8 mouse cellular contexts compared by ENCODE assay signal in the genomic region with DNA sequence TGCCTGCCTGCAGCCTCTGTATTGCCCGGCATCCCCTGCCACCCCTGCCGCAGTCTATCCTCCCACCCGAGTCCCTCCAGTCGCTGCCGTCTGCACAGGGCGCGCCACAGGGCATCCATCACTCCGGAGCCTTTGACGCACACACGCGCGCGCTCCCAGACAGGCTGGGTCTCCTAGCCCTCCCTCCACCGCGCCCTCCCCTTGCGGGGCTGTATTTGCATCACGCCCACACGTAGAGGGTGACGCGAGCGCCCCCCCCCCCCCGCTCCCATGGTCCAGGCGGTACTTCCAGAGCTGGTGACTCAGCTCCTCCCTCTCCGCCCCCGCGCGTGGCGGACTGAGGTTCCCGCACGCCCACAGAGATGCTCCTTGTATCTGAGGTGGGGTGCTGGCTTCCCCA. TPM values are rescaled to one million over a fixed set of nuclear protein-coding genes. Genes with fewer than 3 reads are reported as not detected.
DNase-seq lines count a peak whose midpoint lies in the region; ATAC-seq and TF ChIP-seq lines count a peak whose summit lies in the region.

No protein-coding gene starts in this region.

- TF ChIP-seq POLR2A in kidney, adult 2 months (IDR thresholded peaks at IDR 0.05; ENCODE audit: low read depth, low read length): no peak

- no peak; the same call in 1 of the 2 replicates for ATAC-seq in heart, embryonic 15.5 days (replicated peaks; ENCODE audit: insufficient number of reproducible peaks, insufficient read depth, low FRiP score, low read depth)
- peak; percentile 78; the same call in 1 of the 2 replicates for ATAC-seq in embryonic facial prominence, embryonic 12.5 days (ENCODE audit: insufficient number of reproducible peaks, insufficient read depth, low FRiP score, low TSS enrichment)
- ATAC-seq in liver, embryonic 11.5 days (replicated peaks; ENCODE audit: low FRiP score): no peak

- peaks cover 26% of the 10 kb centered on the region for H3K4me1 ChIP-seq in heart, embryonic 15.5 days (replicated peaks)
- peaks cover 22% of the 10 kb centered on the region for H3K4me1 ChIP-seq in embryonic facial prominence, embryonic 12.5 days
- peaks cover 7% of the 10 kb centered on the region; the same call in 1 of the 2 replicates for H3K4me1 ChIP-seq in liver, embryonic 11.5 days (replicated peaks; ENCODE audit: control insufficient read depth, insufficient read depth, low read length)
- H3K4me1 ChIP-seq in kidney, adult 2 months (ENCODE audit: control insufficient read depth, insufficient read depth, low read length): no peaks in the 10 kb centered on the region

- no peak for DNase-seq in heart, postnatal 4 days
- DNase-seq in adrenal gland, postnatal 10 days: peak; percentile 49
- peak; percentile 8 for DNase-seq in induced T-regulatory cell, adult 2 months (ENCODE audit: low read depth)
- peak; percentile 43 for DNase-seq in liver, embryonic 11.5 days (ENCODE audit: low spot score)
- DNase-seq in right cerebral cortex, postnatal 14 days: peak; percentile 68
- DNase-seq in kidney, adult 2 months: no peak

- peak overlapping the region; percentile 51 for H3K4me3 ChIP-seq in heart, embryonic 15.5 days
- peak overlapping the region; percentile 48 for H3K4me3 ChIP-seq in embryonic facial prominence, embryonic 12.5 days
- peak overlapping the region; percentile 38 for H3K4me3 ChIP-seq in liver, embryonic 11.5 days (ENCODE audit: low read depth, low read length)
- H3K4me3 ChIP-seq in kidney, adult 2 months (ENCODE audit: insufficient read depth, low read depth, low read length): no peak overlapping the region

- peak overlapping the region; percentile 94 for H3K4me2 ChIP-seq in heart, embryonic 15.5 days
- peak overlapping the region; percentile 93 for H3K4me2 ChIP-seq in embryonic facial prominence, embryonic 12.5 days (replicated peaks)
- peak overlapping the region; percentile 67 for H3K4me2 ChIP-seq in liver, embryonic 11.5 days

- WGBS in heart, embryonic 15.5 days: under 1% methylated on average over 30 of the region's 30 CpGs
- WGBS in embryonic facial prominence, embryonic 12.5 days: under 1% methylated on average over 29 of the region's 30 CpGs
- WGBS in liver, embryonic 11.5 days: under 1% methylated on average over 29 of the region's 30 CpGs
- WGBS in kidney, adult 2 months: 3% methylated on average over 30 of the region's 30 CpGs

- H3K9ac ChIP-seq in heart, embryonic 15.5 days: no peak overlapping the region
- peak overlapping the region; percentile 36; the same call in 1 of the 2 replicates for H3K9ac ChIP-seq in embryonic facial prominence, embryonic 12.5 days
- H3K9ac ChIP-seq in liver, embryonic 11.5 days (ENCODE audit: low read depth, low read length): no peak overlapping the region

- H3K36me3 ChIP-seq in heart, embryonic 15.5 days: no peaks in the 10 kb centered on the region
- no peaks in the 10 kb centered on the region for H3K36me3 ChIP-seq in embryonic facial prominence, embryonic 12.5 days
- H3K36me3 ChIP-seq in liver, embryonic 11.5 days (ENCODE audit: control insufficient read depth, insufficient read depth, low read length): no peaks in the 10 kb centered on the region
- H3K36me3 ChIP-seq in kidney, adult 2 months (ENCODE audit: control insufficient read depth, insufficient read depth, low read length): no peaks in the 10 kb centered on the region

- H3K27ac ChIP-seq in heart, embryonic 15.5 days: no peak overlapping the region
- no peak overlapping the region for H3K27ac ChIP-seq in embryonic facial prominence, embryonic 12.5 days
- H3K27ac ChIP-seq in liver, embryonic 11.5 days (ENCODE audit: low read depth, low read length): no peak overlapping the region
- H3K27ac ChIP-seq in kidney, adult 2 months (ENCODE audit: insufficient read depth, low read depth, low read length): no peak overlapping the region

- H3K9me3 ChIP-seq in heart, embryonic 15.5 days (replicated peaks): no peaks in the 10 kb centered on the region
- H3K9me3 ChIP-seq in embryonic facial prominence, embryonic 12.5 days: no peaks in the 10 kb centered on the region
- no peaks in the 10 kb centered on the region for H3K9me3 ChIP-seq in liver, embryonic 11.5 days (ENCODE audit: control insufficient read depth, low read length)

- no peak for TF ChIP-seq CTCF in kidney, adult 2 months (conservative IDR thresholded peaks at IDR 0.05; ENCODE audit: insufficient read depth, insufficient read length, low read depth, low read length)

- H3K27me3 ChIP-seq in heart, embryonic 15.5 days: peaks cover 83% of the 10 kb centered on the region
- peaks cover 79% of the 10 kb centered on the region for H3K27me3 ChIP-seq in embryonic facial prominence, embryonic 12.5 days
- H3K27me3 ChIP-seq in liver, embryonic 11.5 days (replicated peaks; ENCODE audit: control insufficient read depth, insufficient read depth, low read length): peaks cover 74% of the 10 kb centered on the region
- H3K27me3 ChIP-seq in kidney, adult 2 months (replicated peaks; ENCODE audit: control insufficient read depth, insufficient read depth, low read length): peaks cover 3% of the 10 kb centered on the region; the same call in 1 of the 2 replicates

RNA-seq across cellular contexts. Expression of gene Sv2c, which starts 1.3 kb away (rescaled TPM):
- 0.92 and 2.4 TPM in 2 replicates for polyA plus RNA-seq in heart, embryonic 15.5 days (2015; fragmentation: Nextera tagmentation; extraction: Ambion mirVana)
- under 1 TPM; 0.21 to 0.54 TPM for total RNA-seq in heart, postnatal 4 days (2021)
- total RNA-seq in adrenal gland, postnatal 10 days (2021): 10 to 100 TPM in 1 of 2 experiments, 1 to 10 TPM in 1; 5.8 to 10.1 TPM
- 1.5 and 1.6 TPM in 2 replicates for polyA plus RNA-seq in embryonic facial prominence, embryonic 12.5 days (2016; fragmentation: Nextera tagmentation; extraction: Ambion mirVana)
- polyA plus RNA-seq in liver, embryonic 11.5 days (2014; fragmentation: Nextera tagmentation; extraction: Ambion mirVana): 0.09 and 0.23 TPM in 2 replicates
- polyA plus RNA-seq in kidney, adult 2 months (2012; rRNA removed): 0.19 and 0.48 TPM in 2 replicates

RNA-seq across cellular contexts. Expression of gene Gm17190, which starts 49.2 kb away (rescaled TPM):
- not detected in 2 replicates for polyA plus RNA-seq in heart, embryonic 15.5 days (2015; fragmentation: Nextera tagmentation; extraction: Ambion mirVana)
- not detected for total RNA-seq in heart, postnatal 4 days (2021)
- not detected for total RNA-seq in adrenal gland, postnatal 10 days (2021)
- polyA plus RNA-seq in embryonic facial prominence, embryonic 12.5 days (2016; fragmentation: Nextera tagmentation; extraction: Ambion mirVana): not detected in 2 replicates
- not detected in 2 replicates for polyA plus RNA-seq in liver, embryonic 11.5 days (2014; fragmentation: Nextera tagmentation; extraction: Ambion mirVana)
- not detected in 2 replicates for polyA plus RNA-seq in kidney, adult 2 months (2012; rRNA removed)

RNA-seq across cellular contexts. Expression of gene Gm20075, which starts 49.9 kb away (rescaled TPM):
- polyA plus RNA-seq in heart, embryonic 15.5 days (2015; fragmentation: Nextera tagmentation; extraction: Ambion mirVana): 26.2 and 29.9 TPM in 2 replicates
- 10 to 100 TPM; 24.4 to 27.3 TPM for total RNA-seq in heart, postnatal 4 days (2021)
- total RNA-seq in adrenal gland, postnatal 10 days (2021): 10 to 100 TPM; 19.1 to 23.2 TPM
- 28.2 and 32.0 TPM in 2 replicates for polyA plus RNA-seq in embryonic facial prominence, embryonic 12.5 days (2016; fragmentation: Nextera tagmentation; extraction: Ambion mirVana)
- polyA plus RNA-seq in liver, embryonic 11.5 days (2014; fragmentation: Nextera tagmentation; extraction: Ambion mirVana): 14.8 and 17.4 TPM in 2 replicates
- 0.23 and 0.59 TPM in 2 replicates for polyA plus RNA-seq in kidney, adult 2 months (2012; rRNA removed)

Comparison
In these comparisons a context has a peak if more than half of its experiments do, and no peak if none do; other contexts are left out.
1. DNase-seq: peak in adrenal gland, postnatal 10 days (single experiment), induced T-regulatory cell, adult 2 months (single experiment), liver, embryonic 11.5 days (single experiment) and right cerebral cortex, postnatal 14 days (single experiment); none in heart, postnatal 4 days (single experiment) and kidney, adult 2 months (single experiment).
2. Peak in every context shown above with its lines, with median percentiles within 50 percentile points of each other: H3K4me2 ChIP-seq.